Mouse (Mus musculus) ovary, postnatal 36 days (tissue): ENCODE data around the gene Cdrt4.

ENCODE experiments used
- DNase-seq: peaks from one replicate; pipeline ENCODE4 v3.0.0; 2022; ENCODE audit warnings: low spot score, mixed read lengths

Gene Cdrt4

GRCm38 (mm10) chr11:62996522-62996898 lies 45.5 kb downstream of the Cdrt4 start:
- no peak for DNase-seq

- DNase-seq = no peak
These were observed 46.2 kb downstream of the Cdrt4 start for GRCm38 (mm10) chr11:62997039-62997717.

- peak; percentile 45 for DNase-seq
These were observed 46.8 kb downstream of the Cdrt4 start for GRCm38 (mm10) chr11:62997718-62998281.

DNA sequence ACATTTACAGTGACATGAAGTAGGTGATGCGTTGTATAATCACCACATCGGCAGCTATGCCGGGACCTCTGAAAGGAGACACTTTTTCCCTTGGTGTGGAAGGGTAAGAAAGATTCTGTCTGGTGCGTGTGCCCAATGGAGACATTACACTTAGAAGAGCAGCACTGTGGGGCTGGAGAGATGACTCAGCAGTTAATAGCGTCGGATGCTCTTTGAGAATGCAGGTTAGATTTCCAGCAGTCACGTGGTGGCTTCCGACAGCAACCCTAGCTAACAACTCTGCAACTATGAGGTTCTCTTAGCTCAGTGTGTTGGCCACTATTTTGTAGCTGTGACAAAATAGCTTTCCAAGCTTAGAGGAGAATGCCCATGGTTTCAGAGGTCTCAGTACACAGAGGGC lies 49.1 kb downstream of the Cdrt4 start:
- no peak for DNase-seq

- DNase-seq = no peak
These were observed 53.6 kb downstream of the Cdrt4 start for GRCm38 (mm10) chr11:63004617-63005016.

DNA sequence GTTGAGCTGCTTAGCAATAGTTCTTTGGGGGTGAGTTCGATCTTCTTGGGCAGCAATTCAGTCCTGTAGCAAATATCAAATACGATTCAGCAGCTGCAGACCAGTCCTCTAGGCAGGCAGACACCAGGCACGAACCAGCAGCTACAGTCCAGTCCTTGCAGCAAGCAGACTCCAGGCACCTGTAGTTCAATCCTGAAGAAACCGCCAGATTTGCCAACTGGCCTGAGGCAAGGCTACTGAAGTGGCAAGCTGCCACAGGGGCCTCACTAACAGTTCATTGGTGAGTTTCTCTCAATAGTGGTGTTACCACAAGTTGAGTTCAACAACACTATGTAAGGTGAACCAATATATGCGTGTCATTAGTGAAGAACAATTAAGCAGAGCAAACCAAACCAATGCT lies 56.4 kb downstream of the Cdrt4 start:
- DNase-seq = no peak

DNA sequence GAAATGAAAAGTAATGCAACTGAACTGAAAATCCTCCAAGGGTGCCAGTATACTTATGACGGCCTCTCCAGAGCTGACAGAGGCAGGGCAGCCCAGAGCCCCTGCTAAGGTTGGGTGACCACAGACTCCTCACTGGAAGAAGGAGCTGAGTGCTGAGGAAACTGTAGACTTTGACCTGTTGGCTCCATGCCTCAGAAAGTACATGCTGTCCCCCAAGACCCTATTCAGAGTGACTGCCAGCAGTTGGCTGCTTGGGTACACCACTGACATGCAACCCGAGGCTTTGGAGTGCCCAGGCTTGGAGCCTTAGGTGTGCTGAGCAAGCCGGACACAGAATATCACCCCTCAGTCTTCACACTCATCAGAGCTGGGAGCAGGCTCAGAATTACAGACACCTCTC lies 57.0 kb downstream of the Cdrt4 start:
- DNase-seq = no peak

GRCm38 (mm10) chr11:63009761-63010160 lies 58.8 kb downstream of the Cdrt4 start:
- DNase-seq = no peak

GRCm38 (mm10) chr11:63017327-63018082 lies 66.5 kb downstream of the Cdrt4 start:
- no peak for DNase-seq

- no peak for DNase-seq
These were observed 67.2 kb downstream of the Cdrt4 start for GRCm38 (mm10) chr11:63018083-63018622.

GRCm38 (mm10) chr11:63020633-63021032 lies 69.6 kb downstream of the Cdrt4 start:
- DNase-seq = no peak

GRCm38 (mm10) chr11:63021141-63021806 lies 70.3 kb downstream of the Cdrt4 start:
- no peak for DNase-seq

GRCm38 (mm10) chr11:63023461-63023860 lies 72.5 kb downstream of the Cdrt4 start:
- no peak for DNase-seq

GRCm38 (mm10) chr11:63024136-63024535 lies 73.1 kb downstream of the Cdrt4 start:
- DNase-seq = no peak

DNA sequence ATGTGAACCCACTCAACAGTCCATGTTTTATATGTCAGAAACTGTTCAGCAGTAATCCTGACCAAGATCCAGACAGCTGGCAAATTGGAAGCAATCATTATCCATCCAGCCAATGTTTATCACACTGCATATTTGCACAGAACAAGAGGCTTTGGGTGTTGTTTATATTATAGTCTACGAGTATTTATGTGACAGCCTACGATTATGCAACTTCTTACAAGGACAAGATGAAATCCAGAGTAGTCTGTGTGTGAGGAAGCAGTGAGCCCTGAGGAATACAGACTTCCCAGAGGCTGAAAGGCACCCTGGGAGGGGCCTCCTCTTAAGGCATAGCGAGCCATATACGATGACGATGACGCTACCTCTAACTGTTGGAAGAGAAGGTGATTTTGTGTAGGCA lies 74.5 kb downstream of the Cdrt4 start:
- DNase-seq = no peak

DNA sequence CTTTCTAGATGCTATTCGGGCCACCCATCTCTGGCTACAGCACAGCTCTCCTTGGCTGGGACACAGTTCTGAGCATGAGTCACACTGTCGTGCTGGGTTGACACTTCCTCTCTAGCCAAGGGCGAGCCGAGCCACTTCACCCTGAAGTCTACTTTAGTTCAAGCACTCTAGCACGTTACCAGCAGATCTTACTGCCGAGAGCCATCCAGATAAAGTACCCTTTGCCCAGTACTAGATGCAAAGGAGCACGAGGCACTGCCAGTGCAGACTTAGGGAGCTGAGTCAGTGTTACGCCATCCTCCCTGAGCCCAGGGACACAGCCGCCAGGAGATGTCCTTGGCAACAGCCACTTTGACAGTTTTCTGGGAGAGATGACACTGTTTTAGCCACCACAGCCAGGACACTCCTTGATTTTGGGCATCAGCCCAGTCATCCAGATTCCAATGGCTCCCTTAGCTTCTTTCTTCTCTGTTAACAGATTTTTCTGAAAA lies 75.7 kb downstream of the Cdrt4 start:
- DNase-seq = peak; percentile 55

- no peak for DNase-seq
These were observed 77.1 kb downstream of the Cdrt4 start for GRCm38 (mm10) chr11:63028131-63028530.

- DNase-seq = no peak
These were observed 78.2 kb downstream of the Cdrt4 start for GRCm38 (mm10) chr11:63029148-63029714.

DNA sequence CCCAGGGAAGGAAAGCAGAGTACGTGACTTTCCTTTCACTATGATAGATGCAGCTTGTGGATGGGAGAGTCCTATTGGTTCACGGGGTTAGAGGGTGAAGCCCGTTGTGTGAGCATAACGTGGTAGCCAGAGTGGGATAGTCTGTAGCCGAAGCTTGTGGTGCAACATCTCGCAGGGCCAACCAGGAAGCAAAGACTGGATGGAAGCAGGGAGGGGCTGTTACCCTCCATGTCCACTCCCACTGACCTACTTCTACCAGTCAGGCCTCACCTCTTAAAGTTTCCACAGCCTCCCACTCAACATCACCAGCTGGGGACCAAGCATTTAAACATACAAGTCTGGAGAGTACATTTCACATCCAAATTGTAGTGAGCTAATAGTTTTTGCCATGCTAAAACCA lies 78.7 kb downstream of the Cdrt4 start:
- DNase-seq = no peak

DNA sequence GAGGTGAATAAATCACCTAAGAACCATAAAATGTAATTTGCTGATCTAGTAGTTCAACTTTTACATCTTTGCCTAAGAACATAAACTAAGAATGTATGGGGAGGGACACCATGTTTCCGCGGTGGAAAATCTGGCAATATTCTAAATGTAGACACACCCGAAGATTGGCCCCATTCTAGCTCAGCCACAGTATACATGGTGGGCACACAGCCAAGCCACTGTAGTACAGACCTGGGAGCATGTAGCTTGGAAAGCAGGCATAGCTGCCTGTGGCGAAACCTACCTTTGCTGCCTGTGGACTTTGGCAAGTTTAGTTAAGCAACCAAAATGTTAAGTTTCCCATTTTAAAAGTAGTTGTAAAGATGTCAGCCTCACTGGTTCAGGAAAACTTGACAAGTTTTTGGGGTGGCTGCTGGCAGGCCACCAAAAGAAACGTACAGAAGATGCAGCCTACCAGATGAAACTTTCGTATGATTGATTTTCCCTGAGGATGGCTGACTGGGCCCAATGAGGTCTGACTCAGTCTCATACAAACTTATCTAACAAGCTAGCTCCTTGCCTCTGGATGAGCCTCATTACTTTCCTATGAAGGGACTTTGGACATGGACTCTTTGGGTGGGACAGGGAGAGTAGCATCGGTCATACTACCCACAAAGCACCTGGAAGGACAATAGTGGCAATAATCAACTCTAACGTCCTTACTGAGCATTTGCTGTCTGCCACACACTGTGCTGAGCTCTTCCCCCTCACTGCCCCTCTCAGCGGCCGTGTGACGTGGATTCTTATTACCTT lies 84.6 kb downstream of the Cdrt4 start:
- DNase-seq = no peak

GRCm38 (mm10) chr11:63040002-63040661 lies 89.1 kb downstream of the Cdrt4 start:
- no peak for DNase-seq
